Mouse (Mus musculus) heart, embryonic 16.5 days (tissue): ENCODE data around the gene Cacul1. TPM values are rescaled to one million over a fixed set of nuclear protein-coding genes. Genes with fewer than 3 reads are reported as not detected.

Source experiments
- ATAC-seq: fragments of 200-750 bp; cut with Nextera tagmentation; replicated peaks from 2 replicates; pipeline ENCODE4 v1.8.0; 2017; ENCODE audit warnings: moderate number of reproducible peaks; ENCODE audit not compliant: insufficient read depth, low FRiP score; ENCODE audit errors: extremely low read depth
- H3K27ac ChIP-seq: fragments of 300-500 bp; sonication (generic); 2 replicates; pipeline ENCODE4 v1.5.1; 2014; ENCODE audit warnings: mild to moderate bottlenecking, low read length, control low read depth, moderate library complexity
- H3K27me3 ChIP-seq: fragments of 300-500 bp; sonication (generic); 2 replicates; pipeline ENCODE4 v1.6.1; 2014; ENCODE audit warnings: low read length, mixed read lengths; ENCODE audit not compliant: control insufficient read depth, insufficient read depth
- H3K36me3 ChIP-seq: fragments of 300-500 bp; sonication (generic); 2 replicates; pipeline ENCODE4 v1.6.1; 2014; ENCODE audit not compliant: control insufficient read depth, insufficient read depth
- H3K4me1 ChIP-seq: fragments of 300-500 bp; sonication (generic); 2 replicates; pipeline ENCODE4 v1.6.1; 2014; ENCODE audit warnings: low read length, mixed read lengths; ENCODE audit not compliant: control insufficient read depth, insufficient read depth
- H3K4me2 ChIP-seq: fragments of 300-500 bp; sonication (generic); 2 replicates; pipeline ENCODE4 v1.6.1; 2014; ENCODE audit warnings: low read depth, mild to moderate bottlenecking, control low read depth, low read length
- H3K4me3 ChIP-seq: fragments of 300-500 bp; sonication (generic); 2 replicates; pipeline ENCODE4 v1.5.1; 2014; ENCODE audit warnings: mild to moderate bottlenecking, control low read depth, low read length
- H3K9ac ChIP-seq: fragments of 300-500 bp; sonication (generic); 2 replicates; pipeline ENCODE4 v1.6.1; 2014; ENCODE audit warnings: low read length, control low read depth
- H3K9me3 ChIP-seq: fragments of 300-500 bp; sonication (generic); replicated peaks from 2 replicates; pipeline ENCODE4 v1.6.1; 2016; ENCODE audit warnings: low read length; ENCODE audit not compliant: control insufficient read depth
- WGBS: fragments of 180-500 bp; shearing (Covaris S2); extraction: QIAGEN DNeasy Blood & Tissue Kit; methylation state at CpG from one replicate; pipeline ENCODE4 v1.1.7; 2014; 5-methylcytosine and 5-hydroxymethylcytosine counted together
- microRNA-seq: library from miRNA; unstranded; fragments of <30 nt; microRNA quantifications from one replicate; pipeline ENCODE4, GENCODE M21; 2017
- polyA plus RNA-seq: library from polyadenylated mRNA; unstranded; fragments of >200 nt; fragmentation: Nextera tagmentation; extraction: Ambion mirVana; gene quantifications from 2 replicates; pipeline ENCODE4 v1.2.1, GENCODE M21; 2015

Gene Cacul1
- polyA plus RNA-seq, 1 experiment from 2014 or later: 13.1 TPM

DNA sequence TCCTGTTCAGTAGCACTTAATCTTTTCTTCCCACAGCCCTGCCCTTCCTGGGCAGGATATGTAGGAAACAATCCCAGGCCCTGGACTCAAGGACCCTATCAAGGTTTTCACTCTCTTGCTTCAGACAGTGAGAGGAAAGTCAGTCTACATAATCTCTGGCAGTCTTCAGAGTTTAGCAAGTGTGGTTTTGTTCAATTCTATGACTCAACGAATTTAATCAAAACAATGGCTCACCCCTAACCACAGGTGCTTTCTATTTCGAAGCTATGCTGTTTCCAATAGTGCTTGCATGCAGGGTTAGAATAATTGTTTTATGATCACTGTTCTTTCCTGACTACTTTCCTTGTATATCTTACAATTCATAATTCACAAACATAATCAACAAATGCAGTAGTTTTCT lies 103.0 kb downstream of the Cacul1 start:
- Histone ChIP-seq H3K4me1 (no peaks in the 10 kb centered on the region), H3K27ac (no peak overlapping the region), H3K4me3 (no peak overlapping the region), H3K9ac (no peak overlapping the region), H3K4me2 (no peak overlapping the region), H3K36me3 (no peaks in the 10 kb centered on the region), H3K27me3 (no peaks in the 10 kb centered on the region), H3K9me3 (no peaks in the 10 kb centered on the region)
- ATAC-seq: no peak
- 46% methylated on average over 2 of the region's 2 CpGs for WGBS

Small RNA genes lying within 50 kb of the gene (microRNA-seq; reads per million reads assigned to microRNA genes)
- not detected for gene Gm25238

Other genes starting within 250 kb of the Cacul1 start
- not detected in 2 replicates for gene Prlhr, start 112.7 kb downstream of the Cacul1 start, polyA plus RNA-seq
- gene Nanos1, start 175.0 kb upstream of the Cacul1 start, polyA plus RNA-seq: 0.76 and 1.1 TPM in 2 replicates
- gene Eif3a, start 209.6 kb upstream of the Cacul1 start, polyA plus RNA-seq: 102 and 110 TPM in 2 replicates
- 18.0 and 22.7 TPM in 2 replicates for gene Fam45a, start 230.6 kb upstream of the Cacul1 start, polyA plus RNA-seq